Mouse (Mus musculus): ENCODE results near the gene Mtx1. TPM values are rescaled to one million over a fixed set of nuclear protein-coding genes. Genes with fewer than 3 reads are reported as not detected.

Gene Mtx1
- polyA plus RNA-seq, 1 experiment from 2014 or later, result 215 TPM

- H3K27me3 ChIP-seq, result no peaks in the 10 kb centered on the region
- POLR2A ChIA-PET, result interaction anchor here (0.8 kb wide), 1 partner anchor 106 kb away, joined by 4 read pairs; no protein-coding TSS in a partner anchor
- DNase-seq (ENCODE audit: low read depth, low spot score) (no peak), ATAC-seq (no peak)
- CTCF ChIA-PET, result interaction anchor here (0.8 kb wide), 1 partner anchor 118 kb away, joined by 3 read pairs; no protein-coding TSS in a partner anchor
- in situ Hi-C loops (cut with MboI; ENCODE audit: low pct_unique_long_range_greater_than_20kb), result loop anchor here (25.0 kb wide), 1 partner anchor 522 kb away; the partner anchor contains the start of gene Khdc4
- TF ChIP-seq CTCF (IDR thresholded peaks at IDR 0.05), result no peak
Observed at GRCm38 (mm10) chr3:89209731-89210130, 17.2 kb downstream of the Mtx1 start.

GRCm38 (mm10) chr3:89208736-89209135 lies 18.2 kb downstream of the Mtx1 start:
- TF ChIP-seq CTCF (IDR thresholded peaks at IDR 0.05), result no peak
- CTCF ChIA-PET, result no interaction called here

GRCm38 (mm10) chr3:89208075-89208657 lies 18.7 kb downstream of the Mtx1 start:
- ATAC-seq (no peak), DNase-seq (ENCODE audit: low read depth, low spot score) (no peak)
- CTCF ChIA-PET, result no interaction called here
- POLR2A ChIA-PET, result no interaction called here
- TF ChIP-seq CTCF (IDR thresholded peaks at IDR 0.05), result no peak
- no peaks in the 10 kb centered on the region for H3K27me3 ChIP-seq
- in situ Hi-C loops (cut with MboI; ENCODE audit: low pct_unique_long_range_greater_than_20kb), result loop anchor here (25.0 kb wide), 1 partner anchor 521 kb away; the partner anchor contains the start of gene Khdc4

More at GRCm38 (mm10) chr3:89208736-89209135, 18.2 kb downstream of the Mtx1 start:
- no peak for ATAC-seq
- no peak for DNase-seq (ENCODE audit: low read depth, low spot score)
- in situ Hi-C loops (cut with MboI; ENCODE audit: low pct_unique_long_range_greater_than_20kb), result loop anchor here (25.0 kb wide), 1 partner anchor 521 kb away; the partner anchor contains the start of gene Khdc4
- POLR2A ChIA-PET, result no interaction called here
- H3K27me3 ChIP-seq, result no peaks in the 10 kb centered on the region

- POLR2A ChIA-PET, result no interaction called here
- TF ChIP-seq CTCF (IDR thresholded peaks at IDR 0.05), result no peak
- no peak for ATAC-seq
- H3K27me3 ChIP-seq, result no peaks in the 10 kb centered on the region
- no peak for DNase-seq (ENCODE audit: low read depth, low spot score)
- CTCF ChIA-PET, result interaction anchor here (0.8 kb wide), 1 partner anchor 9 kb away, joined by 3 read pairs; no protein-coding TSS in a partner anchor
- in situ Hi-C loops (cut with MboI; ENCODE audit: low pct_unique_long_range_greater_than_20kb), result loop anchor here (25.0 kb wide), 1 partner anchor 519 kb away; the partner anchor contains the start of gene Khdc4
Observed at GRCm38 (mm10) chr3:89206695-89207094, 20.2 kb downstream of the Mtx1 start.

- no peaks in the 10 kb centered on the region for H3K27me3 ChIP-seq
- TF ChIP-seq CTCF (IDR thresholded peaks at IDR 0.05), result no peak
- ChIA-PET POLR2A (interaction anchor here (0.6 kb wide), 1 partner anchor 146 kb away, joined by 7 read pairs; no protein-coding TSS in a partner anchor), CTCF (no interaction called here)
- ATAC-seq, result no peak
- no peak for DNase-seq (ENCODE audit: low read depth, low spot score)
- in situ Hi-C loops (cut with MboI; ENCODE audit: low pct_unique_long_range_greater_than_20kb), result loop anchor here (25.0 kb wide), 1 partner anchor 519 kb away; the partner anchor contains the start of gene Khdc4
Observed at GRCm38 (mm10) chr3:89206079-89206478, 20.8 kb downstream of the Mtx1 start.

GRCm38 (mm10) chr3:89203142-89203514 lies 23.8 kb downstream of the Mtx1 start:
- CTCF ChIA-PET, result interaction anchor here (0.9 to 1.9 kb wide), 3 partner anchors 8 to 42 kb away, joined by 3 to 6 read pairs (median 4); partner anchors contain the start of gene Thbs3
- ATAC-seq (peak; percentile 12), DNase-seq (ENCODE audit: low read depth, low spot score) (no peak)
- TF ChIP-seq CTCF (IDR thresholded peaks at IDR 0.05), result no peak
- in situ Hi-C loops (cut with MboI; ENCODE audit: low pct_unique_long_range_greater_than_20kb), result loop anchor here (25.0 kb wide), 1 partner anchor 516 kb away; the partner anchor contains the start of gene Khdc4
- POLR2A ChIA-PET, result interaction anchor here (1.1 to 1.4 kb wide), 2 partner anchors 8 to 10 kb away, joined by 3 to 5 read pairs; no protein-coding TSS in a partner anchor
- no peaks in the 10 kb centered on the region for H3K27me3 ChIP-seq

- TF ChIP-seq CTCF (IDR thresholded peaks at IDR 0.05), result no peak
- POLR2A ChIA-PET, result interaction anchor here (0.7 to 1.4 kb wide), 4 partner anchors 9 to 24 kb away, joined by 3 to 5 read pairs (median 4); no protein-coding TSS in a partner anchor
- in situ Hi-C loops (cut with MboI; ENCODE audit: low pct_unique_long_range_greater_than_20kb), result loop anchor here (25.0 kb wide), 1 partner anchor 515 kb away; the partner anchor contains the start of gene Khdc4
Observed at GRCm38 (mm10) chr3:89202253-89203141, 24.4 kb downstream of the Mtx1 start, which contains the start of gene Gba. Gene Gba, plus strand, starts transcription at chr3:89202928.

GRCm38 (mm10) chr3:89199839-89200238 lies 27.0 kb downstream of the Mtx1 start:
- ChIA-PET POLR2A (no interaction called here), CTCF (no interaction called here)
- DNase-seq (ENCODE audit: low read depth, low spot score) (no peak), ATAC-seq (no peak)
- no peak for TF ChIP-seq CTCF (IDR thresholded peaks at IDR 0.05)
- H3K27me3 ChIP-seq, result no peaks in the 10 kb centered on the region
- in situ Hi-C loops (cut with MboI; ENCODE audit: low pct_unique_long_range_greater_than_20kb), result loop anchor here (10.0 to 25.0 kb wide), 2 partner anchors 255 to 513 kb away; partner anchors contain the start of gene Khdc4

More at GRCm38 (mm10) chr3:89202253-89203141, 24.4 kb downstream of the Mtx1 start, which contains the start of gene Gba:
- DNase-seq (ENCODE audit: low read depth, low spot score), result peak; percentile 77
- peak; percentile 67 for ATAC-seq
- CTCF ChIA-PET, result interaction anchor here (0.9 to 1.9 kb wide), 3 partner anchors 9 to 43 kb away, joined by 3 to 6 read pairs (median 4); partner anchors contain the start of gene Thbs3
- H3K27me3 ChIP-seq, result no peaks in the 10 kb centered on the region

GRCm38 (mm10) chr3:89195979-89196877 lies 30.7 kb downstream of the Mtx1 start:
- no peaks in the 10 kb centered on the region for H3K27me3 ChIP-seq
- DNase-seq (ENCODE audit: low read depth, low spot score) (peak; percentile 82), ATAC-seq (peak; percentile 73)
- peak; percentile 82 for TF ChIP-seq CTCF (IDR thresholded peaks at IDR 0.05)
- in situ Hi-C loops (cut with MboI; ENCODE audit: low pct_unique_long_range_greater_than_20kb), result loop anchor here (10.0 kb wide), 1 partner anchor 251 kb away; no protein-coding TSS in a partner anchor
- ChIA-PET POLR2A (interaction anchor here (1.2 to 2.3 kb wide), 2 partner anchors 18 to 38 kb away, joined by 3 to 10 read pairs; partner anchors contain the start of gene Thbs3), CTCF (interaction anchor here (0.6 to 1.9 kb wide), 9 partner anchors 10 to 106 kb away, joined by 3 to 5 read pairs (median 4); partner anchors contain the start of gene Krtcap2)
